Mouse (Mus musculus) spleen, adult 2 months (tissue): ENCODE measurements at regions not wholly inside any gene's neighbourhood (a gene's known extent, or its start where the extent isn't known, plus 50 kb on each side); places are given as distances from the start of the nearest gene placed in this dataset.

Experiments
- CTCF ChIP-seq: fragments of 200-500 bp; IDR thresholded peaks from 2 replicates; pipeline ENCODE4 v1.5.1; 2011; ENCODE audit warnings: mild to moderate bottlenecking, inconsistent platforms; ENCODE audit not compliant: insufficient read depth, insufficient read length, insufficient replicate concordance; ENCODE audit errors: extremely low read depth
- POLR2A ChIP-seq: fragments of 200-500 bp; IDR thresholded peaks from 2 replicates; pipeline ENCODE4 v1.6.1; 2011; ENCODE audit warnings: low read depth, low read length, inconsistent platforms

DNA sequence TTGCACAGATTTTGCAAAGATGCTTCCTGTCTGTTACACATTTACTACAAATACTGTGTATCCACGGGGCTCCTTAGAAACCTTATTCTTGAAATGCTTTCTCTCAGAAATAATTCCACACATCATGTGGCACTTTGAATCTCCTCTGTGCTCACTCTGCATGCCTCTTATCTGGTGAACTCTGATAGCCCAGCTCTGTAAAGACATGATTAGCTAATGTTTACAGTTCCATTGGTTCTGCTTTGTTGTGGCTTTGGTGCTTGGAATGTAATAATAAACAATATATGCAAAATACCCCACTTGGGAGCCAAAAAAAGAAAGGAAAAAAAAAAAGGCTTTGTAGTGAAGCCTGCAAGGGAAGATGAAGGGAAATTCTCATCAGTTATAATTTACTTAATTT lies 106.7 kb upstream of the Frmd6 start:
- no peak for TF ChIP-seq CTCF
- no peak for TF ChIP-seq POLR2A
